Mouse (Mus musculus): ENCODE data around the gene Arap1.

DNA sequence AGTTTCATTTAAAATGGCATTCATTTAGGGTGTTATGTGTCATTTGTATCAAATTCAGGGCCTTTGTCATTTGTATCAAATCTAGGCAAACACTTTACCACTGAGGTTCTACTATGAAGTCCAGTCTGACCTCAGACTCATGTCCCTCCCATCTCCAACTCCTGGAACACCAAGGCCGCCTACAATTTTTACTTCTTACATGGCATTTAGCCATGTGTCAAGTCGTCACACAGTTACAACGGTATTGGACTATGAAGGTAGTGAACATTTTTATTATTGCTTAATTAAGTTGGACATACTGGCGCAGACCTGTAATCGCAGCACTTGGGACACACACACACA is 37.9 kb upstream of the Arap1 start:
- TF ChIP-seq CTCF (IDR thresholded peaks at IDR 0.05; ENCODE audit: low read depth, low read length) = no peak
- TF ChIP-seq POLR2A (IDR thresholded peaks at IDR 0.05; ENCODE audit: extremely low read depth, insufficient read depth, low read length) = no peak
